Mouse (Mus musculus) adrenal gland, adult (tissue): ENCODE results near the gene Gria1.
A peak's percentile ranks its signal among the peaks of the same experiment; 100 is the strongest.

Experiments used
- DNase-seq, 2 experiments: peaks; one replicate each; pipeline ENCODE4 v3.0.0; 2022 to 2023; ENCODE audit warnings: low spot score in 1 of 2; ENCODE audit not compliant: inconsistent age in 2 of 2

The Gria1 gene

DNA sequence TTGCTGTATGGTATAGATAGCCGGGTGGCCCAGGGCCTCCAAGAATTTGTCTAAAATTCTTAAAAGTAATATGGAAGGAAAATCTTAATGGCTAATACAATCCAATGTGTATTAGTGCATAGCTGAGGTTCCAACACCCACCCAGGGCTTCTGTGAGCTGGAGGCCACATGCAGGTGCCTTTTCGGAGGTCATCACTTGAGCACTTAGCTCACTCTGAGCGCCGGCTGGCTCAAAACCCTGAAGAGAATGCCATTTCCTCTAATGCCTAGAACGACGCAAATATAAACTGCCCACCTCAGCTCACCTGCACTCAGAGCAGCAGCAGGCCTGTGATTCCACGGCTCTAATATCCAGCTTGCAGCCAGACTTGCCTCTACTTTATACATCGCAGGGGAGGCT, 148.9 kb downstream of the Gria1 start:
- DNase-seq: no peak

DNA sequence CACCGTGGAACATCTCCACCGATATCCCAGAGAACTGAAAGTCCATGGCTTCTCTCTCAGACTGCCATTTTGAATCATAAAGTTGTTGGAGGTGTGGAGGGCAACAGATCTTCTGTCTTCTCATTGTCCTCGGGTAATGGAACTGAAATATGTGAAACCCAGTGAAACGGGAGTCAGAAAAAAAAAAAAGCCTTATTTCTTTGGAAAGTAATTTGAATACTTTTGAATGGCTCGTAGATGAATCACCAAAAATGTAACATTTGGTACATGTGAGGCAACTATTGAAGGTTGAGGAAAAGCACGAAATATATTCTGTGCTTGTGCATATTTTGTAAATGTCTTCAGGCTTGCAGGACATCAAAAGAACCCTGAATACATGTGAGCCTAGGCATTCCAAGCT, 151.7 kb downstream of the Gria1 start:
- DNase-seq: no peak

DNA sequence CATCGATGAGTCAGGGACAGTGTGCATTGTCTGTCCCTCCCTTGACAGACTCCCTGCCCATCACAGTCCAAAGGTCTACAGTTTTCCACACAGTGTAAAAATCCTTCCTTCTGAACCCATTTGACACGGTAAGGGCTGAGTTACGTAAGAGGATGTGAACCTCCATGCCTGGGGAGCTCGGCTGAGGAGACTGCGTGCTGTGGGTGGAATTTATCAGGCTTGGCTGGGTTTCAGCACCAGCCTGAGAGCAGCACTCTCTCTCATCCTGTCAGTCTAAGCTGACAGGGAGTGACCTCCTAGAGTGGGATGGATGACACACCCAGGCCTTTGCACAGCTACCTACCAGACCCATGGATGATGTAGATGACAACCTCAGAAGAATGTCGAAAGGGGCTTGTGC, 158.9 kb downstream of the Gria1 start:
- DNase-seq: peak in 1 of 2 experiments; percentile 46

DNA sequence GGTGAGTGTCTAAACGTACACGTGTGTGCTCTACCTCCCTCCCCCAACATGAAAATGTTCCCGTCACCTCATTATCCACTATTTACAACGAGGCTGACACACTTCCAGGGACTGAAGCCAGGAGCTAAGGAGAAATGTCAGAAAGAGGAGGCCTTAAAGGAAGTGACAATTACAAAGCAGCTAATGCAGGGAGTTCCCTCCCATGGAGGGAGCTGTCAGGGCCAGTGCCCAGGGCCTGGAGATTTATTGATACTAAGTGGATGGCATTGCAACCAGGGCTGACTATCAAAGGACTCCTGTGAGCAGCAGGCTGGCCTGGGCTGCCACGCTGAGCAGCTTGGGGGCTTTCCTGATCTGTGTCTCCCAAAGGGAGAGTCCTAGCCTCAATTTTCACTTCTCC, 163.0 kb downstream of the Gria1 start:
- DNase-seq: peak in 1 of 2 experiments; percentile 41

DNA sequence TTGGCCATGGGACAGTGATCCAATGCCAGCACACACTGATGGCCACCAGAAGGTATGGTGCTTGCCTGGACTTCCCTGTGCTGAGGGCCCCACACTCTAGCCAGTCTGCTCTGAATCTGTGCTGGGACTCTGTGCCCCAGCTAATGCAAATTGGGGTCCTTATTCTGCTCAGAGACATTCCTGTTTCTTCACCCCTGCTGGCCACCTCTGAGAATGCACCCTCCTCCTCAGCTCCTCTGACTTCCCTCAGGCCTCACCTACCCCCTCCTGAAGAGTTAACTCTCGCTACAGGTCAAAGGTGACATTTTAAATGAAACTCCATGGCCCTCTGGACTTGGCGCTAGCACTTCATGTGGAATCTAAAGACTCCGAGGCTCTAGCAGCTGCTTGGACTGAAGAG, 165.4 kb downstream of the Gria1 start:
- DNase-seq: no peak

DNA sequence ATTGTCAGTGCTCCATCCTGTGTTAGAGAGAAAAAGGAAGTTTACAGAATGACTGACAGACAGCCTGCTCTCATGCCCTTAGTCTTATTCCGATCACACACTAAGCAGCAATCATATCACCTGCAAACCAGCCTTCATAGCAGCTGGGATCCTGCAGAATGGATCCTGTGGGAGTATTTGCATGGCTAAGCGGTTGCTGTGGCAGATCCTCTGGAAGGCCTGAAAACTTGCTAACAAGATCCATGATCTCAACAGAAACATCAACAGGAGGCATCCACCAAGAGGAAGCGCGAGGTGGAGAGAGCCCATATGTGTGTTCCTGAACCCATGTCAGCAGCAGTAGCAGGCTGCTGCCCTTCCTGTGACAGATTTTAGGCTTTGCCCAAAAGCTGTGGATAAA, 173.0 kb downstream of the Gria1 start:
- no peak for DNase-seq

DNA sequence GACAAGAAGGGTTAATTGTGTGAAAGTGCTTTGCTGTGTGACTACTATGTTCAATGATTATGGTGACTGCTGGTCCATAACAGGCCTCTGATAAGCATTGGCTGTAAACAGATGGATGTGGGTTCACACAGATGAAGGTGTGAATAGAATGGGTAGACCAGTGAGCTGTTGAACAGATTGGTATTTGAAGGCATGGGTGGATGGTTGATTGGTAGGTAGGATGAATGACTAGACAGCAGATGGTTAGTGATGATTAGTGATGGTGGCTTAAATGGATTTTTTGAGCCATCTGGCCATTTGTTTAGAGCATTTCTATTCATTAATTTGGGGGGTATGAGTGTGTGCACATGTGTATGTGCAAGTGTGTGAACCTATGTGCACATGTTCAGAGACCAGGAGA, 173.9 kb downstream of the Gria1 start:
- no peak for DNase-seq

DNA sequence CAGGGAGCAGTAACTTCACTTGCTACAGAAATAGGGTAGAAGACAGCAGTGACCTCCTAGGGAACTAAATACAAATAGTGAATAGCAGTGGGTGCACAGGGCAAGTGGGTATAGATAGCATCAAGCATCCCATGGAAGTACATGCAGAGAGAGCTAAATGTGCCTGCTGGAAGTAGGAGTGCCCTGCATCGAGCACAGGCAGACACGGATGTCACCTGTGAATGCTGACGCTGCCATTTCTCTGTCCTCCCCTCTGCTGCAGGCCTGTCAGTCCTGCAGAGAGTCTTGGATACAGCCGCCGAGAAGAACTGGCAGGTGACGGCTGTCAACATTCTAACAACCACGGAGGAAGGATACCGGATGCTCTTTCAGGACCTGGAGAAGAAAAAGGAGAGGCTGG, 178.2 kb downstream of the Gria1 start:
- DNase-seq: no peak

DNA sequence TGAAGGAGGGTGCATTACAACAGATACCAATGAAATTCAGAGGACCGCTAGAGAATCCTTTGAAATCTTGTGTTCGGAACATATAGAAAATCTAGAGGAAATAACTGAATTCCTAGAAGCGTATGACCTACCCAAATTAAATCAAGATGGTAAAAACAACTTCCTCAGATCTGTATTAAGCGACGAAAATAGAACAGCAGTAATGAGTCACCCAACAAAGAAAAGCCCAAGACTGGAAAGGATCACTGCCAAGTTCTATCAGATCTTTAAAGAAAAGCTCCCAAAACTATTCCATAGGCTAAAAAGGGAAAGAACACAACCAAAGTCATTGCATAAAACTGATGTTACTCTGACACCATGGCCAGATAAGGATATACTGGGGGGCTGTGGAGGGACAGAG, 183.6 kb downstream of the Gria1 start:
- DNase-seq: no peak

DNA sequence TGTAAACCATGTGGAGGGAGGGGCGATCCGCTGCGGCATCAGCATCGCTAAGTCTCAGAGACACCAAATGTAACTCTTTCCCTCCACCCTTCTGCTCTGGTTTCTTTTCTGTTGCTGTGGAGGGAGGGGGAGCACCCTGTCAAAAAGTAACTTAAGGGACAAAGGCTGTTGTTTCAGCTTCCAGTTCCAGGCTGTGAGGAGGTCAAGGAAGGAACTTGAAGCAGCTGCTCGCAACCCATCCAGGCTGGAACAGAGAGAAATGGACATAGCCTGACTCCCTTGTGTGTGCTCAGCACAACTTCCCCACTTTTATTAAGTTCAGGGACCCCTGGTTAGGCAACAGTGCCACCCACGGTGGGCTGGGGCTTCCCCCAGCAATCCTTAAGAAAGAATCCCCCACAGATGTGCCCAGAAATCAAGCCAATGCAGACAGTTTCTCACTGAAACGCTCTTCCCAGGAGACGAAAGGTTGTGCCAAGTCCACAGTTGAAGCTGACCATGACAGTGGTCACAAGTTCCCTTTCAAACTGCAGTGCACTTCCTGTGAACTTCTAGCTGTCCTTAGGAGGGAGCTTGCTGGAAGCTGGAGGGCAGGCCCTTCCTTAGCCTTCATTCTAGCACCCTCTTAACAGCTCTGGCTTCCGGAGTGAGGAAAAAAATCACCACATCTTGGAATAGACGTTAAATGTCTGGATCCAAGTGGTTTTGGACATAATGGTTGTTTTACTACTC, 190.2 kb downstream of the Gria1 start:
- no peak for DNase-seq

DNA sequence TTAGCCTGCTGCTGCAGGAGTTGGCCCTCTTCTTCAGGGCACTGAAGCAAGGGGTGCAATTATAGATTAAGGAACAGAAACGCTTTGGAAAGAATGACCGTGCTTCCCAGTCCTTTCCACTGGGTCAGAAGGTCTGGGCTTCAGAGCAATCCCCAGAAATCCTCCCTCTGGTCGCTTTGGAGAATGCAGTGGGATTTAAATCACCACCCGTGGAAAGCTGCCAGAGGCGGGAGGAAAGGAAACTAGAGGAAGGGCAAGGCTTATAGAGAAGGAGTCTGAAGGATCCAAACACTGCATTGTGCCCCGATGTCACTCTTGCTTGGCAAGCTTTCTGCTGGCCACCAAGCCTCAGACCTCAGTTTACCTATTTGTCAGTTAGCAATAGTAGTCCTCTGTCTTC, 193.2 kb downstream of the Gria1 start:
- DNase-seq: no peak

DNA sequence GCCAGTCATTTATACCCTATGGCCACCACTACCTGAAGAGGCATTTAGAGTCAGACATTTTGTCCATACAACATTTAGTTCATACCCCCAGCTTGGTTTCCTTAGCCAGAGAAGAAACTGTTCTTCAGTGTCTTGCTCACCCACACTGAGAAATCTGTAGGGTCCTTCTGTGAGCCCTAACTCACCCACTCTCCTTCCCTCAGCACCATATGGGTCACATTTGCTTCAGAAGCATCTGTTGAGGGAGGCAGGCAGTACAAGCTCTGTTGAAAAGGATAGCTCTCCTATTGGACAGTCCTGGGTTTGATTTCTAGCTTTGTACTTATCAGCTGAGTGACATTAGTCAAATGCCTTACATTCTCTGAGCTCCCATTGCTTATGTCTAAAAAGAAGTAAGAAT, 196.1 kb downstream of the Gria1 start:
- DNase-seq: no peak

DNA sequence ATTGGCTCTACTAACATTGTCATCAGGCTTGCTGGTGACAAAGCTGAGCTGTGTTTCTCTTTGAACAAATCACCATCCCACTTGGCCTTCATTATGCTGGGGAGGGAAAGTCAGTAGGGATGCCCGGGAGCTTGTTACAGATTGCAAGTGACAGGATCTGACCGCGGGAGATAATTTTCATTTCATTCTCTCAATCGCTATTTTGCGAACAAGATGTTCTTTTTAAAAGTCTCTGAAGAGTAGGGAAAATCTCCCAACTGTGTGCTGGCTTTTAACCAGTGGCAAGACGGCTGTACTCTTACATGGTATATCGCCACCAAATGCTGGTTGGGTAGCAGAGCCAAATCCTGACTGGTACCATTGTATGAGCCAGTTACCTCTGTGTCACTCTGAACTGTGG, 202.9 kb downstream of the Gria1 start:
- no peak for DNase-seq

DNA sequence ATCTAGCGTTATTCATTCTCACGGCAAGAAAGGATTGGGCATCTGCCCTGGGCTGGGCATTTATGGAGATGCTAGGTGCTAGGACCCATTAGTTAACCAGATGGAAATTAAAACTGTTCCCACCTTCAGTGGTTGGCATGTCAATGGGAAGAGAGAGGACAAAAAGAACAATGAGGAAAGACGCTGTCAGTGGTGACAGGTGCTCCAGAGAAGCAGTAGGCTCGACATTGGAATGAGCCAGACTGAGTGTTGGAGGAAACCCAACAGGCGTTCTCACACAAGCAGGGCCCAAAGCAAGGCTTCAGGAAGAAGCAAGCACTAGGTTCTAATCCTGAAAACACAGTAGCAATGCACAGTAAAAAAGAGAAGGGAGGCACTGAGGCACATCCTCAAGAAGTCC, 203.4 kb downstream of the Gria1 start:
- no peak for DNase-seq

DNA sequence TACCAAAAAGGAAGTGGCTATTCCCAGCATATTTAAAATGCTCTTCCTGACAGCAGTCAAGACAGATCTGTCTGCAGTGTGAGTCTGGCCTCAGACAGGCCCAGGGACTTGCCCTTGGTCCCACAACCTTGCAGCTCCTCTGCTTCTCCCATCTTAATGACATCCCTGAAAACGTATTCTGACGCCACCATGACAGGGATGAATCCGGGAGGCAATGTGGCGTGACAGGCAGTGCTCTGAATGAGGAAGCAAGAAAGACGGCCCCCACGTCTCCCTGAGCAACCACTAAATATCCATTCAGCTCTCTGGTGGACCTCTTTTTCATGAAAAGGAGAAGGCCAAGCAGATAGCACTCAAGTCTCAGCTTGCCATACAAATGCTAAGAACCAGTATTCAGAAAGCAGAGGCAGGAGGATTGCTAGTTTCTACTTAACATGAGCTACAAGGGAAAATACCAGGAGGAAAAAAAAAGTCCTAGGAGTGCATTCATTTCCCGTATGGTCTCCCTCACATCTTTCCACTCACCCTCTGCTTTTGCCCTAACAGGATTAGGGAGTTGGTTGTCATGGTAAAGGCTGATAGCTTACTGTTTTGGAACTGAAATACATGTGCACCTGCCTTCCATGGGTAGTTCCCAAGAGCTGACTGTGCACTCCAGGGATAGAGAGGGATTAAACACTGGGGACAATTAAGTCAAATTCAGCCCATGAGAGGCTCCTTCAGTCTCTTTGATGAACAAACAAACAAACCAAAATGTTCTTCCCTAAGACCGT, 211.8 kb downstream of the Gria1 start:
- DNase-seq: no peak

DNA sequence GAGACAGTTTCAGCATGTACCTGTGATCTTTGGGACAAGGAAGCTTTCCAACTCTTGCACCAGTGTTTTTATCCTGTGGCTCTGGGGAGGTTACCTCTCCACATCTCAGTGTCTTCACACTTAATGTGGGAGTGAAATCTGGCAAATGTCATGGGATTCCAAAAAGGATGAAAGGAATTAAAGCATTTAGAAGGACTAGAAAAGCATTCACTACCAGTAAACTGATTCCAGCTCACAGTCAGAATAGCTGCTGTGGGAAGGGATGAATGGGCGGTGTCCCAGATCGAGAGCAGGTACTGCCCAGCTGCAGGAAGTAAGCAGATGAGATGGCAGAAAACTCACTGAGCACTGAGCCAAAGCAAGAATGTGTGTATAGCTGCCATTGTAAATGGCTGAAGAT, 224.3 kb downstream of the Gria1 start:
- no peak for DNase-seq

DNA sequence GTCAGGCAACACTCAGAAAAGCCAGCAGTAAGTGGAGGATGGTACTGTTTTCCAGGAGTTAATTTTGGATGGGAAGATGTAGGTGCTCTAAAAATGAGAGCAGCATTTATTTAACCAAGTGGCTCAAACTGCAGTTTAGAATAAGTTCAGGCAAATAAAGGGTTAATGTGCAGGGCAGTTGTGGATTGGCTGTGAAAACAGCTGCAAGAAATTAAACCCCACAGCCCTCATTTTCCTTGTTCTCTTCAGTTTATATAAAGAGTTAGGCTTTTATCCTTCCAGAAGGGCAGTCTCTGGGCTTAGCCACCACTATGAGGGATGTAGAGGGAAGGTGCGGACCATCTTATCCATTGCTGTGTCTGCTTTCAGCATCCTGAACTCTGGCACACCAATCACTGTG, 225.2 kb downstream of the Gria1 start:
- no peak for DNase-seq

DNA sequence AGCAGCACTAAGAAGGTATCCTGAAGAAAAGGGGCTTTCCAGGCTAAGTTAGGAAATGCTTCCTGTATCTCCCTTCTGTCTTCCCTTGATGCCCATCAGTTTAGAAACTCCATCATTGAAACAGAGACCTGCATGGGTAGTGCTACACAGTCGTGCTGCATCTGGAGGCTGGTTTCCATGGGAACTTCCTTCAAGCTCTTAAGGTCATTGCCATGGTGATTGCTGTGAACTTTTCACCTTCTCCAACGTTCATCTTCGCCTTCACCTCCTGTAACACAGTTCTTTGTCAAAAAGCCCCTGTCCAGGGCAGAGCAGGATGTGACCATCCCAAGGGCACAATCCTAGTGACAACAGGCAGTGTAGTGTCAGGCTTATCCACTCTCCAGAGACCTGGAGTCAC, 228.6 kb downstream of the Gria1 start:
- DNase-seq: no peak

DNA sequence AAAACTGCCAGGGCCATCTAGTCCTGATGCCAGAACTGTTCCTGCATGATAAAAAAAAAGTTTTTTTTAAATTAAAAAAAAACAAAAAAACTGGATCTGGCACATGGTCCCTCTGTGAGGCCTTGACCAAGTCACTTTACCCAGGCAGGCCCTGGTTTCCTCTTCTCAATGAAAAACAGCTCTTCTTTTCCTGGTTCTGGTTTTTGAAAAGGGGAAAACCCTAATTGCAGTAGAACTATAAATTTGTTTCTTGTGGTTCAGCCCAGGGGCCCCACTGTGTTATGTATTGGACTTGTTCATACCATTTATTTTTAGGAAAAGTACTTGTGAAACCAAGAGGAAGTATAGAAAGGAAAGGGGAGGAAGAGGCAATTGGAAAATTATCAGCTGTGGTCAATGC, 232.6 kb downstream of the Gria1 start:
- no peak for DNase-seq

DNA sequence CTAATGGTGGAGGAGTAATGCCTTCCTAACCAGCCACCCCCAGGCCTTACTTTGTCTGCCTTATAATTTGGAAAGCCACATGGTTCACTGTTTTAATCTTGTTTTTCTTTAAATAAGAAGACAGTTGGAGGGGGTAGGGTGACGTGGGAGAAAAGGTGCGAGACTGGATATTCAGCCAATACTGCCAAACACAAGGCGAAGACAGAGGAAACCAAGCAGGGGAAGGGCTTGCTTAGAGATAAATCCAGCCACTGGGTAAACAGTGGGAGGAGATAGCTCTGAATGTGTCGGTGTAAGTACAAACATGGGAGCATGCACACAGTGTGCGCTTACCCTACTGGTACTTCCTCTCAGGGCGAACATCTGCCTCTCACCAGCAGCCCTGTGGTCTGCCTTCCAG, 233.4 kb downstream of the Gria1 start:
- no peak for DNase-seq

DNA sequence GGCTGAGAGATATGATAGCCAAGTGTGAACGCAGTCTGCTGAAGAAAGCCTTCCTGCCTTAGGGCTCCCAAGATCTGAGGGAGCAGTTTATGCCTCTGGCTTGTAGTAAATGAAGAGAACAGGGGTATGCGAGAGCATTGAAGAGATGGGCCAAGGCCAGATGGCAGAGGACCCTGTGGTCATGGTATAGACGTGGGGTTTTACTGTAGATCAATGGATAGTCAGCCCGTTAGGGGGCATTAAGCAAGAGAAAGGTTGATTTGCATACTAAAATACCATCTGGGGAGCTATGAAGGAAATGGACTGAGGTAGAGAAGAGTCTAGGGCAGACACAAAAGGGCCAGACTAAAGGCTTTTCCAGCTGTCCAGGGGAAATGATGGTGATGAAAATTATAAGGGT, 237.7 kb downstream of the Gria1 start:
- no peak for DNase-seq

DNA sequence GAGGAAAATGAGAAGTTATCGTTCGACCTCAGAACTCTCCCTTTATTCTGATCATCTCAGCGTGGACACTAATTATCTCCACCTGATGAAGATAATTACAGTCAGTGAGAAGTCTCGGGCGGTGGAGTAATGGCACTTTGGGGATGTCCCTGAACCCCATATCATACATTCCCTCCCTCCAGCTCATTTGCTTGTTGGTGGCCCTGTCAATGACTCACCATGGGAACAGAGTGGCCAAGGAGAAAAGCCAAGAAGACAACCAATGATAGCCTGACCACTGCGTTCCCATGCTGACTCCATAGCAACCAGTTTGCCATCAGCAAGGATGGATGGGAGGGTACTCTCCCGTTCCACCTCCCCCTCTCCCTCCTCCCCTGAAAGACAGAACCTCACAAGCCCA, 238.9 kb downstream of the Gria1 start:
- DNase-seq: no peak

DNA sequence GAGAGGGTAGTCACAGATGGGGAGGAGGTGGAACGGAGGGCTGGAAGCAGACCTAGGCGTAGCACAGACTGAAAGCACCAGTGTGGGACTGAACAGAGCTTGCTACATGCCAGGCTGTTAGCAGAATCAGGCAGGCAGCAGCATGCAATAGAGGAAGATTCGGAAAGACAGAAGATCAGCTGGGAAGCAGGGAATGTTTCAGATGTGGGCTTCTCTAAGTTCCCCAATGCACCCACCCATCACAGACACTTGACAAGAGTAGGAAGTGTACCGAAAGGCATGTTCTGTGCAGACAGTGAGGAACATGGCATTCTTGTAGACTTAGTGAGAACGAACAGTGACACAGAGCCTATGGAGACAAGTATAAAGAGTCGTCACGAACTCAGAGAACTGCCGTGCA, 260.5 kb downstream of the Gria1 start:
- no peak for DNase-seq
